Mouse (Mus musculus): Measurements from ENCODE around the gene Eif2s1. TPM values are rescaled to one million over a fixed set of nuclear protein-coding genes. Genes with fewer than 3 reads are reported as not detected.
"Not testable (repeated sequence)": the region's sequence is repeated elsewhere in the genome, so short reads cannot be mapped to it uniquely, and the experiment has no call there.

Gene Eif2s1
- polyA plus RNA-seq, 1 experiment from 2014 or later = 198 TPM

- WGBS = 30% methylated on average over 4 of the region's 4 CpGs
Measured at GRCm38 (mm10) chr12:78921421-78921820, 59.8 kb downstream of the Eif2s1 start.

GRCm38 (mm10) chr12:78922058-78922457, 60.4 kb downstream of the Eif2s1 start:
- no peaks in the 10 kb centered on the region for H3K27me3 ChIP-seq (ENCODE audit: control insufficient read depth, insufficient read depth, low read depth, low read length)
- H3K36me3 ChIP-seq (ENCODE audit: control insufficient read depth, insufficient read depth, low read length) = no peaks in the 10 kb centered on the region
- WGBS = 58% methylated on average over 3 of the region's 3 CpGs
- peaks cover 5% of the 10 kb centered on the region for H3K4me1 ChIP-seq (replicated peaks; ENCODE audit: control insufficient read depth, insufficient read depth, low read length)
- no peak overlapping the region for H3K4me3 ChIP-seq (ENCODE audit: low read length)
- no peak overlapping the region for H3K9ac ChIP-seq (ENCODE audit: low read length)
- H3K4me2 ChIP-seq (ENCODE audit: low read depth, low read length) = no peak overlapping the region
- no peak for ATAC-seq (ENCODE audit: low read depth)
- H3K27ac ChIP-seq (ENCODE audit: low read length) = no peak overlapping the region
- no peaks in the 10 kb centered on the region for H3K9me3 ChIP-seq (ENCODE audit: control insufficient read depth, low read length)

More at GRCm38 (mm10) chr12:78921421-78921820, 59.8 kb downstream of the Eif2s1 start:
- peaks cover 5% of the 10 kb centered on the region for H3K4me1 ChIP-seq (replicated peaks; ENCODE audit: control insufficient read depth, insufficient read depth, low read length)
- no peak overlapping the region for H3K27ac ChIP-seq (ENCODE audit: low read length)
- peak; percentile 51 for ATAC-seq (ENCODE audit: low read depth)
- no peaks in the 10 kb centered on the region for H3K36me3 ChIP-seq (ENCODE audit: control insufficient read depth, insufficient read depth, low read length)
- no peak overlapping the region for H3K4me3 ChIP-seq (ENCODE audit: low read length)
- no peaks in the 10 kb centered on the region for H3K27me3 ChIP-seq (ENCODE audit: control insufficient read depth, insufficient read depth, low read depth, low read length)
- H3K9me3 ChIP-seq (ENCODE audit: control insufficient read depth, low read length) = no peaks in the 10 kb centered on the region
- no peak overlapping the region for H3K4me2 ChIP-seq (ENCODE audit: low read depth, low read length)
- H3K9ac ChIP-seq (ENCODE audit: low read length) = no peak overlapping the region

- H3K4me2 ChIP-seq (ENCODE audit: low read depth, low read length); H3K4me1 ChIP-seq (replicated peaks; ENCODE audit: control insufficient read depth, insufficient read depth, low read length); H3K9me3 ChIP-seq (ENCODE audit: control insufficient read depth, low read length); H3K27ac ChIP-seq (ENCODE audit: low read length); H3K4me3 ChIP-seq (ENCODE audit: low read length); H3K9ac ChIP-seq (ENCODE audit: low read length); ATAC-seq (ENCODE audit: low read depth); H3K36me3 ChIP-seq (ENCODE audit: control insufficient read depth, insufficient read depth, low read length); H3K27me3 ChIP-seq (ENCODE audit: control insufficient read depth, insufficient read depth, low read depth, low read length): not testable (repeated sequence)
Measured at GRCm38 (mm10) chr12:78922977-78923376, 61.4 kb downstream of the Eif2s1 start.

- Histone ChIP-seq H3K4me1 (replicated peaks; ENCODE audit: control insufficient read depth, insufficient read depth, low read length) (peaks cover 5% of the 10 kb centered on the region), H3K9me3 (ENCODE audit: control insufficient read depth, low read length) (no peaks in the 10 kb centered on the region), H3K4me3 (ENCODE audit: low read length) (no peak overlapping the region), H3K27me3 (ENCODE audit: control insufficient read depth, insufficient read depth, low read depth, low read length) (no peaks in the 10 kb centered on the region), H3K27ac (ENCODE audit: low read length) (no peak overlapping the region), H3K9ac (ENCODE audit: low read length) (no peak overlapping the region), H3K4me2 (ENCODE audit: low read depth, low read length) (no peak overlapping the region), H3K36me3 (ENCODE audit: control insufficient read depth, insufficient read depth, low read length) (no peaks in the 10 kb centered on the region)
- no peak for ATAC-seq (ENCODE audit: low read depth)
- WGBS = 72% methylated on average over 7 of the region's 7 CpGs
Measured at GRCm38 (mm10) chr12:78923539-78924189, 62.0 kb downstream of the Eif2s1 start.

- Histone ChIP-seq H3K9me3 (ENCODE audit: control insufficient read depth, low read length) (no peaks in the 10 kb centered on the region), H3K36me3 (ENCODE audit: control insufficient read depth, insufficient read depth, low read length) (no peaks in the 10 kb centered on the region), H3K4me3 (ENCODE audit: low read length) (no peak overlapping the region), H3K27me3 (ENCODE audit: control insufficient read depth, insufficient read depth, low read depth, low read length) (no peaks in the 10 kb centered on the region), H3K9ac (ENCODE audit: low read length) (no peak overlapping the region), H3K4me2 (ENCODE audit: low read depth, low read length) (no peak overlapping the region), H3K4me1 (replicated peaks; ENCODE audit: control insufficient read depth, insufficient read depth, low read length) (no peaks in the 10 kb centered on the region), H3K27ac (ENCODE audit: low read length) (no peak overlapping the region)
- 69% methylated on average over 5 of the region's 5 CpGs for WGBS
- ATAC-seq (ENCODE audit: low read depth) = no peak
Measured at GRCm38 (mm10) chr12:78927287-78927686, 65.7 kb downstream of the Eif2s1 start.

GRCm38 (mm10) chr12:78929900-78930299, 68.3 kb downstream of the Eif2s1 start:
- no peak overlapping the region for H3K4me2 ChIP-seq (ENCODE audit: low read depth, low read length)
- no peak overlapping the region for H3K9ac ChIP-seq (ENCODE audit: low read length)
- no peak for ATAC-seq (ENCODE audit: low read depth)
- H3K36me3 ChIP-seq (ENCODE audit: control insufficient read depth, insufficient read depth, low read length) = no peaks in the 10 kb centered on the region
- 77% methylated on average over 1 of the region's 1 CpGs for WGBS
- no peaks in the 10 kb centered on the region for H3K27me3 ChIP-seq (ENCODE audit: control insufficient read depth, insufficient read depth, low read depth, low read length)
- H3K4me1 ChIP-seq (replicated peaks; ENCODE audit: control insufficient read depth, insufficient read depth, low read length) = no peaks in the 10 kb centered on the region
- H3K4me3 ChIP-seq (ENCODE audit: low read length) = no peak overlapping the region
- H3K9me3 ChIP-seq (ENCODE audit: control insufficient read depth, low read length) = no peaks in the 10 kb centered on the region
- no peak overlapping the region for H3K27ac ChIP-seq (ENCODE audit: low read length)

GRCm38 (mm10) chr12:78936494-78936893, 74.9 kb downstream of the Eif2s1 start:
- Histone ChIP-seq H3K4me3 (ENCODE audit: low read length) (no peak overlapping the region), H3K36me3 (ENCODE audit: control insufficient read depth, insufficient read depth, low read length) (no peaks in the 10 kb centered on the region), H3K4me2 (ENCODE audit: low read depth, low read length) (no peak overlapping the region), H3K4me1 (replicated peaks; ENCODE audit: control insufficient read depth, insufficient read depth, low read length) (no peaks in the 10 kb centered on the region), H3K27me3 (ENCODE audit: control insufficient read depth, insufficient read depth, low read depth, low read length) (no peaks in the 10 kb centered on the region), H3K9ac (ENCODE audit: low read length) (no peak overlapping the region), H3K27ac (ENCODE audit: low read length) (no peak overlapping the region), H3K9me3 (ENCODE audit: control insufficient read depth, low read length) (no peaks in the 10 kb centered on the region)
- ATAC-seq (ENCODE audit: low read depth) = no peak
- 40% methylated on average over 4 of the region's 4 CpGs for WGBS

Other genes with a start within 250 kb of the Eif2s1 start
- not detected in 2 replicates for gene Fam71d, start 170.3 kb upstream of the Eif2s1 start, polyA plus RNA-seq (2015; fragmentation: Nextera tagmentation; extraction: Ambion mirVana)
- gene Mpp5, start 112.9 kb upstream of the Eif2s1 start, polyA plus RNA-seq (2015; fragmentation: Nextera tagmentation; extraction: Ambion mirVana) = 25.1 and 29.3 TPM in 2 replicates
- 56.6 and 59.9 TPM in 2 replicates for gene Atp6v1d, start 181 bp upstream of the Eif2s1 start, polyA plus RNA-seq (2015; fragmentation: Nextera tagmentation; extraction: Ambion mirVana)
- gene Plek2, start 45.1 kb downstream of the Eif2s1 start, polyA plus RNA-seq (2015; fragmentation: Nextera tagmentation; extraction: Ambion mirVana) = 7.1 and 7.9 TPM in 2 replicates
- 6.7 and 9.5 TPM in 2 replicates for gene Tmem229b, start 145.8 kb downstream of the Eif2s1 start, polyA plus RNA-seq (2015; fragmentation: Nextera tagmentation; extraction: Ambion mirVana)
- gene Plekhh1, start 167.3 kb downstream of the Eif2s1 start, polyA plus RNA-seq (2015; fragmentation: Nextera tagmentation; extraction: Ambion mirVana) = 2.6 and 3.1 TPM in 2 replicates
- gene Pigh, start 227.8 kb downstream of the Eif2s1 start, polyA plus RNA-seq (2015; fragmentation: Nextera tagmentation; extraction: Ambion mirVana) = 25.9 and 26.4 TPM in 2 replicates

Data from lung, embryonic 16.5 days (tissue).